Mouse (Mus musculus): ENCODE data around the gene Ascc1.

DNA sequence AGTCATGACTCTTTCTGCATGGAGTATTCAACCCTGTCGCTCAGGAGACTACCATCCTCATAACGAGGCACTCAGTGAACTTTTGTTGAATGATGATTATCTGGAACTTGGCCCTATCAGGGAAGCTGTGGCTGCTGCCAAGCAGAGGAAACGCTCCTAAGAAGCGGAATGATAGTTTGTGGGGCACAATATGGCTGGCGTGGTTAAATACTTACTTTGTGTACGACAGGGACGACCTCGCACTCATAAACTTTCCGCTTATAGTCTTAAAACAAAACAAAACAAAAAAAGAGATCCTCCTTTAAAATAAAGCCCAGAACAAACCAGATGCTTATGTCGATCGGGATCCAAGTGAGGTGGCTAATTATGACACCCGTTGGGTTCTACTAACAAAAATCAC lies 402 bp upstream of the Ascc1 start:
- TF ChIP-seq CTCF (IDR thresholded peaks at IDR 0.05; ENCODE audit: borderline replicate concordance, insufficient read depth, low read depth, low read length) (no peak), POLR2A (IDR thresholded peaks at IDR 0.05; ENCODE audit: borderline replicate concordance, insufficient read depth, low read length) (no peak)
